Mouse (Mus musculus): Measurements from ENCODE around the gene Ncaph.

DNA sequence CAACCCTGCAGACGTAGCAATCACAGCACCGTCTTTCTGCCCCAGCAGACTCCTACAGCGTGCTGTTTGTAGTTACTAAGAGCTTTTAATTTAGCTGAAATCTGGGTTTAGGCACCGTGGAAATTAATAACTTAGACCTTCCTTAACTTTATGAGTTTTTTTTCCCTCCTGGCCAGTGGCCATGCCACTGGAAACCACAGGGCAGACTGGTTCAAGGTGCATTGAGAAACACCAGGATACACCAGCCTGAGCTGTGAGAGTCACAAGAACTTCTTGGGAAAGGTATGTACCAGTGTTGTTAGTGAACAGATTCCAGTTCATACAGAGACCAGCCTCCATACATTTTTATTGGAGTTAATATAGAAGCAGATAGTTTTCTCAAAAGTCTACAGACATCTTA is 4.7 kb upstream of the Ncaph start:
- TF ChIP-seq CTCF (IDR thresholded peaks at IDR 0.05; ENCODE audit: borderline replicate concordance, extremely low read depth, insufficient read depth, insufficient read length) (no peak), POLR2A (IDR thresholded peaks at IDR 0.05; ENCODE audit: borderline replicate concordance, extremely low read depth, insufficient read depth, insufficient read length, poor library complexity, severe bottlenecking) (no peak)

All from brain, embryonic 14.5 days (tissue).